Mouse (Mus musculus) left cerebral cortex, adult 8-10 months (tissue): ENCODE measurements around the gene Nkx2-4. TPM values are rescaled to one million over a fixed set of nuclear protein-coding genes. Genes with fewer than 3 reads are reported as not detected.

Source experiments
- DNase-seq, 2 experiments: peaks; one replicate each; pipeline ENCODE4 v3.0.0; 2022; ENCODE audit warnings: low spot score in 2 of 2
- total RNA-seq, 4 experiments: library from RNA; stranded (reverse); gene quantifications; 2 replicates each; pipeline ENCODE4 v1.2.4; 2022

The Nkx2-4 gene
- not detected for total RNA-seq

GRCm38 (mm10) chr2:147085072-147085870 lies at the start of gene Nkx2-4:
Nkx2-4 (minus strand) TSS chr2:147085445.
- DNase-seq, result no peak

- no peak for DNase-seq
Measured at GRCm38 (mm10) chr2:147127366-147127765, 42.1 kb upstream of the Nkx2-4 start.

GRCm38 (mm10) chr2:147119736-147120135 lies 34.5 kb upstream of the Nkx2-4 start:
- no peak for DNase-seq

- DNase-seq, result no peak
Measured at GRCm38 (mm10) chr2:147086441-147086840, 1.2 kb upstream of the Nkx2-4 start.

GRCm38 (mm10) chr2:147085937-147086336 lies 692 bp upstream of the Nkx2-4 start:
- DNase-seq, result no peak

DNA sequence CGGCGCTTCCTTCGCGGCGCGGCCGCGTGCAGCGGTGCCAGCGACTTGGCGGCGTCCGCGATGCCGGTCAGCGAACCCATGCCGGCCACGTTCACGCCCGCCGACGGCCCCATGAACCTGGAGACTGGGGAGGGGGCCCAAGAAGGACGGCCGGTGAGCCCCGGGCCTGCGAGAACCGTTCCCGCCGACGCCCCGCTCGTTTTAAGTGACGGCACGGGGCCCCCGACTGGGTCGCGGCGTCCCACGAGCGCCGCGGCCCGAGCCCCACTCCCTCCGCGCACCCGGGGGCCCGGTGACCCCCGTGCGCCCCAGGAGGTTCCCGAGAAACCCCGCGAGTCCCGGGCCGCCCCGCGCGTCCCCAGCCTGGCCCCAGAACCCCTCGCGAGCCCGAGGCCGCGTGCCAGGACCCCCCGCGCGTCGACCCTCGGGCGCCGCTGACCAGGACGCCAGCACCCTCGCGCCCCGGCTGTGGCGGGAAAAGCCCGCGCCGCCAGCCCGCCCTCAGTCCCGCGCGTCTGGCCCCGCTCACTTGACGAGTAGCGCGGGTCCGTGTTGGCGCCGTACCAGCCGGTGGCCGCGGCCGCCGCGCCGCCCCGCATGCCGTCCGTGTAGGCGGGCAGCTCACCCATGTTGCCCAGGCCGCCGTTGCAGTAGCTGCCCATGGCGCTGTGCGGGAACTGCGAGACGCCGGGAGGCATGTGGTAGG lies 726 bp downstream of the Nkx2-4 start:
- no peak for DNase-seq

DNA sequence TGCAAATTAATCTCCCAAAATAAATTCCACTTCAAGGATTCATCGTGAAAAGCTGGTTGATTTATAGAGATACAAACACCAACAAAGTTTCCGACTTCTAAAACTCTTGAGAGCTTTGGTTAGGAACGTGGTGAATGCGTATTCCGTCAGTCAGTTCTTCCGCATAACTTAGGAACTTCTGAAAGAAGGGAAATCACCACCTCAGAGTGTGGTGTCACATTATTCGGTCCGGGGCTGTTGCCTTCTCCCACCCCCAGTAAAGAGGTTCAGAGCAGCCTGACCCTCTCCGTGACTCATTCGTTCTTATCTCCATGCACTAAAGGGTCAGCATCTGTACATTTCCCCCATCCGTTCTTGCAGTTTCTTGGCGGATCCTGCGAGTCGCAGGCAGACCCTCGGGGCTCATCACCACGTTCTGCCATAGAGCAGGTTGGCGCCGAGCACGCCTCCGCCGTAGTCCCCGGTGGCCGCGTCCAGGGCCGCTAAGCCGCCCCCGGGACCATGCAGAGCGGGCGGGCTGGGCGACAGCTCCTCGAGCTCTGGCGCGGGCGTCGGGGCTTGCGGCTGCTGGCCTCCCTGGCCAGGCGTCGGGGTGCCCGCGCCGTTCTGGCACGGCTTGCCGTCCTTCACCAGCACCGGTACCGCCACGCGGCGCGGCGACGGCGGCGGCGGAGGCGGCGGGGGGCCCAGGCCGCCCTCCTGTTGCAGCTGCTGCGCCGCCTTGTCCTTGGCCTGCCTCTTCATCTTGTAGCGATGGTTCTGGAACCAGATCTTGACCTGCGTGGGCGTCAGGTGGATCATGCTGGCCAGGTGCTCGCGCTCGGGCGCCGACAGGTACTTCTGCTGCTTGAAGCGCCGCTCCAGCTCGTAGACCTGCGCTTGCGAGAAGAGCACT lies 1.5 kb downstream of the Nkx2-4 start:
- DNase-seq, result peak in 1 of 2 experiments; percentile 9

DNA sequence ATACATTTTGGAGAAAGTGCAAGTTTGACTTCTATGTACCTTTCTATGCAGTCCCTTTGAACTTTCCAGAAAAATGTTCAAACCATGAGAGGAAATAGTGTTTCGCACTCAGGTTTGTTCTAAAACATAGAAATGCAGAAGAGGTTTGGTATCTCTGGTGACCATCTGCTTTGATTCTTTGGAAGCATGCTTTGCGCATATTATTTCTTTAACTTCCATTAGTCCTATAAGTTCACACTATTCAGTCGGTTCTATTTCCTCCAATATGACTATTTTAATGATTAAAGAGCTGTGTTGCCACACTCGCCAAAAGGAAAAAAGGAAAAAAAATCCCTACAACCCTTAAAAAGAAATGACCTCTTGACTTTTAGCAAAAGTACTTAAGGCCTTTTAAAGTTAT lies 2.9 kb downstream of the Nkx2-4 start:
- no peak for DNase-seq

- no peak for DNase-seq
Measured at GRCm38 (mm10) chr2:147074399-147074798, 10.8 kb downstream of the Nkx2-4 start.

- no peak for DNase-seq
Measured at GRCm38 (mm10) chr2:147073962-147074361, 11.3 kb downstream of the Nkx2-4 start.

GRCm38 (mm10) chr2:147070305-147070704 lies 14.9 kb downstream of the Nkx2-4 start:
- DNase-seq, result no peak

DNA sequence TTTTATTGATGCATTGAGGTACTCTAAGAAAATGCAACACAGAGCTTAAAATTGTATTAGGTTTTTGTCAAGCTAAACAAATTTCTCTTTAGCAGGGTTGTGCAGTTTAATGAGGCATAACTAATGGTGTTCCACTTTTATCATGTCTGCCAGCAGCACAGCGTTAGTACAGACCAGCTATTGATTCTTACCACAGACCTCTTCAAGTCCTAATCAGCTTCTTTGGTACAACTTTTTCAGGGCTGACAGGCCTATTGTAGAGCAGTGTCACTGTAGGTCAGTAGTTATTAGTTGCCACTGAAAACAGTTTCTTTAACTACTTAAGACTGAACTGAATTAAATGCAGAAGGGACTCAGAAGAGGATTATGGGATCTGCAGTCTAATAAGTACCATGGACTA lies 16.2 kb downstream of the Nkx2-4 start:
- DNase-seq, result no peak

DNA sequence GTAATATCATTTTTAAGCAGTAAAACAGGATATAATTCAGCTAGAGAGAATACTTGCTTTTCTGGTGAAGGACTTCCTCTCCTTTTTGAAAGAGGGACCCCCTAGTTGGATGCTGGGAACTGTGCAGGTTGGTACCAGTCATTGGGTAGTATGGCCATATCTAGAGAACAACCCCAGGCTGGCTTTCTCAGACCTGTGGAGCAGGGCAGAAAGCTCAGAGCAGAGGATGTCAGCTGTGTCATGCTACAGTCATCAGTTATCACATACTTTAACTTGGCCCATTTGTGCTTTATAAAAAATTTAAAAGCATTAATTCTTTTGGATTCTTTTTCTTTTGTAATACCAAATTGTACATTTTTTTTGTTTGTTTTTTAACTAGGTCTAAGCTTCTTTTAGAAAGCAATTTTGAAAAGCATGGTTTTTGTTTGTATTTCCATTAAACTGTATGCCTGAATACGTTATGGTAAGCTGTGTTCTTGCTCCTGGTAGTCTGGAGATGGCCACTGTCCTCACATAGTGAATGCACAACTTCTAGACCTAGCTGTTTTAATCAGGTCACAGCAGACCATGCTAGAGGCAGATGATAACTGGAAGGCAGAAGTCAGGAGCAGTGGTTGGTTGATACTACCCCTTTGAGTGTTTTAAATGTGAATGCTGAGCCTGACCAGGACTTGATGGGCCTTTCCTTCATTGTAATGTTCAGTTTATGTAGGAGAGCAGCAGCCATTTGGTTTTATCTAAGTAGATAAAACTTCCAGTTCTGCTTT lies 17.6 kb downstream of the Nkx2-4 start:
- no peak for DNase-seq

DNA sequence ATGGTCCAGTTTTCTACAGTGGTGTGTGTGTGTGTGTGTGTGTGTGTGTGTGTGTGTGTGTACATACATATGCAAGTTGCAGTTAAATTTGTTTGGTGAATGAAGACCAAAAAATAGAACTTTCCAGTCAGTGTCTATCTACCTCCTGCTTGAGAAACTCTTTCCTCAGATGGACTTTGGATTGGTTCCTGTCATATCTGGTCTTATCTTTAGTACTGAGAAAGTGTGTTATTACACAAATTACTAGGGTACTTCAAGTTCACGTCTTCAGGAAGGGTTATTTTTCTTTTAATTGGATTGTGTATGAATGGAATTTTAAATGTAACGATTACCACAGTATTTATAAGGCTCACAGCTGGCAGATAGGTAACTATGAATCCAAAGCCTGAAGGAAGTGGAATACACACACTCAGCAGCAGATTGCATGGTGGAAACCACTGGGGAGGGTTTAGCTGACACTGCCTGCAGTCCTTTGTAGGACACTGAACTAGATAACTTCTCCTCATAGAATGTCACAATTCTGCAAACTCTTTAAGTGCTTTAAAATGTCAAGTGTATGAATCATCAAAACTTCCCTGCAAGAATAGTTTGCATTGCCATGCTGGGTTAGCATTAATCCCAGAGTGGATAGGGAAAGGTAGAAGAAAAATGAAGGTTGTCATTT lies 31.9 kb downstream of the Nkx2-4 start:
- DNase-seq, result no peak

DNA sequence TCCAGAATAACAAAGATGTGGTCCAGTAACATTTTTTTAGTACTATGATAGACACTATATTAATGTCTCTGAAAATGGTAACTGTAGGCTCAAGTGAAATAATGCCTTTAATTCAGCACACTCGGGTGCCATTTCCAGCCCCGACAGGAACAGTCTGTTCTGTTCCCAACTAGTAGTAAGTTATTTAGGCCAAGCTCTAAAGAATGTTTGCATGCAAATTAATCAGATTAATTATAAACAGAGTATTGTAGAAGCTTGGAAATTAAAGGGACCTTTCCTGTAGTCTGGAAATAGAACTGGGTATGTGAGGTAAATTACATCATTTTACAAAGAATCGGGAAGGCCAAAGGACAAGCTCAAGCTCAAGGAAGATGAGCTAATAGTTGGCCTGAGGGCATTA lies 38.2 kb downstream of the Nkx2-4 start:
- DNase-seq, result no peak

GRCm38 (mm10) chr2:147035864-147036263 lies 49.4 kb downstream of the Nkx2-4 start:
- no peak for DNase-seq
